Mouse (Mus musculus) right cerebral cortex, postnatal 36 days (tissue): ENCODE measurements around the gene Gm21149.
"Not testable (repeated sequence)": the region's sequence is repeated elsewhere in the genome, so short reads cannot be mapped to it uniquely, and the experiment has no call there.

Experiments
- DNase-seq, 2 experiments: peaks; one replicate each; pipeline ENCODE4 v3.0.0; 2022; ENCODE audit warnings: low spot score in 2 of 2, mixed read lengths in 1 of 2

The Gm21149 gene

GRCm38 (mm10) chr5:15463561-15463960, 12.8 kb downstream of the Gm21149 start:
- DNase-seq: not testable (repeated sequence)

DNA sequence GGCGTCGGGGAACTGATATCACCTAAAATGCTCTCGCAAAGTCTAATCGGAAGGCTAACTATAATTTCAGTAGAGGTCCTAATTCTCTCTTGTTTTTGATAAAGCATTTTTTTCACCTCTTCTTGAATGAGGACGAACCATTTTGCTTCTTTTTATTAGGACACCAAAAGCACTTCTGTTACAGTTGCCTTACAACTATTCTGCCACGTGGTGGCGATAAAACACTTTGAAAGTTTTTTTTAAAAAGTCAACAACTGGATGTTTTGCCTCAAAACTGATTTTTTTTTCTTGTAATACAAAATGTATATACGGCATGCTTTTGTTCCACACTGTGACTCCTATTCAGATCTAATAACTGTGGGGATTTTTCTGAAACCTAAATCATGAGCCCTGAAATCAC, 14.7 kb downstream of the Gm21149 start:
- DNase-seq: not testable (repeated sequence)

DNA sequence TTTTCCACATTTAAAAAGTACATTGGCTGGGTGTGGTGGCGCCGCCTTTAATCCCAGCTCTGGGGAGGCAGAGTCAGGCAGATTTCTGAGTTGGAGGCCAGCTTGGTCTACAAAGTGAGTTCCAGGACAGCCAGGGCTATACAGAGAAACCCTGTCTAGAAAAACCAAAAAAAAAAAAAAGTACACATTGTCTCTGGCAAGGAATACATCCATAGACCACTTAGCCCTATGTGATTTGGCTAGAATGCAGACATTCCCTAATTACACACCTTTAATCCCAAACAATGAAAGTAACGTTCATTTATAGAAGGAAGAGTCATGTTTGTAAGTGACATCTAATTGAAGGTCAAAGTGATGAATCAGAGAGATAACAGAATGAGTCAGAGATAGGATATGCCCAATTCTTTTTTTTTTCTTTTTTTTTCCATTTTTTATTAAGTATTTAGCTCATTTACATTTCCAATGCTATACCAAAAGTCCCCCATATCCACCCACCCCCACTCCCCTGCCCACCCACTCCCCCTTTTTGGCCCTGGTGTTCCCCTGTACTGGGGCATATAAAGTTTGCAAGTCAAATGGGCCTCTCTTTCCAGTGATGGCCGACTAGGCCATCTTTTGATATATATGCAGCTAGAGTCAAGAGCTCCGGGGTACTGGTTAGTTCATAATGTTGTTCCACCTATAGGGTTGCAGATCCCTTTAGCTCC, 18.3 kb downstream of the Gm21149 start:
- DNase-seq: not testable (repeated sequence)
